Mouse (Mus musculus) liver, adult 2 months (tissue): ENCODE data around the gene C330007P06Rik. TPM values are rescaled to one million over a fixed set of nuclear protein-coding genes. Genes with fewer than 3 reads are reported as not detected.

Source experiments
- DNase-seq: peaks from one replicate; pipeline ENCODE4 v3.0.0-alpha.2; 2011; ENCODE audit warnings: low read depth, low spot score; ENCODE audit errors: extremely low read depth
- H3K27ac ChIP-seq: fragments of 200-500 bp; replicated peaks from 2 replicates; pipeline ENCODE4 v1.5.1; 2012; ENCODE audit warnings: low read depth, mild to moderate bottlenecking, control low read depth, inconsistent platforms, low read length; ENCODE audit not compliant: insufficient read depth
- H3K27me3 ChIP-seq: fragments of 200-500 bp; 2 replicates; pipeline ENCODE4 v1.6.1; 2012; ENCODE audit warnings: mild to moderate bottlenecking, moderate library complexity, low read length, inconsistent platforms; ENCODE audit not compliant: control insufficient read depth, insufficient read depth
- H3K36me3 ChIP-seq: fragments of 200-500 bp; 2 replicates; pipeline ENCODE4 v1.6.1; 2012; ENCODE audit warnings: low read length, inconsistent platforms; ENCODE audit not compliant: control insufficient read depth, insufficient read depth
- H3K4me1 ChIP-seq: fragments of 200-500 bp; 2 replicates; pipeline ENCODE4 v1.6.1; 2011; ENCODE audit warnings: low read length; ENCODE audit not compliant: control insufficient read depth, insufficient read depth
- H3K4me3 ChIP-seq: fragments of 200-500 bp; 2 replicates; pipeline ENCODE4 v1.5.1; 2011; ENCODE audit warnings: low read depth, mild to moderate bottlenecking, control low read depth, low read length, moderate library complexity; ENCODE audit not compliant: insufficient read depth
- H3K79me2 ChIP-seq: fragments of 200-500 bp; 2 replicates; pipeline ENCODE4 v1.6.1; 2012; ENCODE audit warnings: inconsistent platforms, mild to moderate bottlenecking, low read length, moderate library complexity; ENCODE audit not compliant: control insufficient read depth, insufficient read depth
- H3K9ac ChIP-seq: fragments of 200-500 bp; 2 replicates; pipeline ENCODE4 v1.6.1; 2012; ENCODE audit warnings: low read depth, mild to moderate bottlenecking, control low read depth, inconsistent platforms, low read length
- CTCF ChIP-seq: fragments of 200-500 bp; IDR thresholded peaks from 2 replicates; pipeline ENCODE4 v1.5.1; 2011; ENCODE audit warnings: low read depth, low read length, control low read depth
- POLR2A ChIP-seq: fragments of 200-500 bp; IDR thresholded peaks from 2 replicates; pipeline ENCODE4 v1.6.1; 2011; ENCODE audit warnings: low read length, control low read depth; ENCODE audit not compliant: insufficient read depth; ENCODE audit errors: extremely low read depth
- WGBS: fragments of 180-500 bp; shearing (Covaris S2); methylation state at CpG from one replicate; pipeline ENCODE4 v1.1.7; 2018; 5-methylcytosine and 5-hydroxymethylcytosine counted together
- polyA plus RNA-seq: library from polyadenylated mRNA; depleted of rRNA; stranded (reverse); fragments of >200 nt; gene quantifications from 2 replicates; pipeline ENCODE4 v1.2.3, GENCODE M21; 2012; rRNA removed
- total RNA-seq: library from RNA; depleted of rRNA; stranded (reverse); fragments of >200 nt; gene quantifications from 2 replicates; pipeline ENCODE4 v1.2.3, GENCODE M21; 2014; rRNA removed

C330007P06Rik gene
- total and polyA plus RNA-seq, 2 experiments: 9.4 to 30.5 TPM

- WGBS: 15% methylated on average over 5 of the region's 5 CpGs
These were observed 79.3 kb downstream of the C330007P06Rik start for GRCm38 (mm10) chrX:36794571-36794970.

GRCm38 (mm10) chrX:36789360-36789759, 84.6 kb downstream of the C330007P06Rik start:
- Histone ChIP-seq H3K79me2 (no peaks in the 10 kb centered on the region), H3K36me3 (no peaks in the 10 kb centered on the region), H3K27me3 (no peaks in the 10 kb centered on the region), H3K4me3 (no peak overlapping the region), H3K4me1 (no peaks in the 10 kb centered on the region; the same call in 1 of the 2 replicates), H3K9ac (no peak overlapping the region), H3K27ac (no peak overlapping the region)
- TF ChIP-seq POLR2A (no peak), CTCF (no peak)
- DNase-seq: no peak
- 56% methylated on average over 4 of the region's 4 CpGs for WGBS

More at GRCm38 (mm10) chrX:36794571-36794970, 79.3 kb downstream of the C330007P06Rik start:
- no peaks in the 10 kb centered on the region for H3K79me2 ChIP-seq
- no peaks in the 10 kb centered on the region for H3K27me3 ChIP-seq
- H3K4me1 ChIP-seq: peaks cover 2% of the 10 kb centered on the region; the same call in 1 of the 2 replicates
- TF ChIP-seq POLR2A: no peak
- TF ChIP-seq CTCF: peak; percentile 33
- H3K27ac ChIP-seq: peak overlapping the region; percentile 84
- H3K4me3 ChIP-seq: no peak overlapping the region
- peak; percentile 74 for DNase-seq
- peak overlapping the region; percentile 53; the same call in 1 of the 2 replicates for H3K9ac ChIP-seq
- peaks cover 13% of the 10 kb centered on the region for H3K36me3 ChIP-seq

- Histone ChIP-seq H3K4me1 (no peaks in the 10 kb centered on the region), H3K4me3 (no peak overlapping the region), H3K27ac (no peak overlapping the region), H3K9ac (no peak overlapping the region), H3K79me2 (no peaks in the 10 kb centered on the region), H3K36me3 (no peaks in the 10 kb centered on the region), H3K27me3 (no peaks in the 10 kb centered on the region)
- DNase-seq: peak; percentile 58
- TF ChIP-seq POLR2A: no peak
- TF ChIP-seq CTCF: no peak
- 36% methylated on average over 4 of the region's 4 CpGs for WGBS
These were observed 96.2 kb downstream of the C330007P06Rik start for GRCm38 (mm10) chrX:36777694-36778093.

- WGBS: 89% methylated on average over 5 of the region's 5 CpGs
- Histone ChIP-seq H3K27ac (no peak overlapping the region), H3K79me2 (no peaks in the 10 kb centered on the region), H3K4me1 (no peaks in the 10 kb centered on the region), H3K4me3 (no peak overlapping the region), H3K9ac (no peak overlapping the region), H3K36me3 (no peaks in the 10 kb centered on the region), H3K27me3 (no peaks in the 10 kb centered on the region)
- no peak for DNase-seq
- TF ChIP-seq CTCF: no peak
- no peak for TF ChIP-seq POLR2A
These were observed 98.4 kb downstream of the C330007P06Rik start for GRCm38 (mm10) chrX:36775520-36775919.

Other genes with a start within 250 kb of the C330007P06Rik start
- 1.5 and 1.9 TPM in 2 replicates for gene Akap17b, start 228.7 kb downstream of the C330007P06Rik start, total RNA-seq
- gene Akap17b, start 228.7 kb downstream of the C330007P06Rik start, polyA plus RNA-seq: 0.48 and 0.55 TPM in 2 replicates
- gene Slc25a43, start 130.5 kb downstream of the C330007P06Rik start, total RNA-seq: 0.18 and 0.20 TPM in 2 replicates
- gene Slc25a43, start 130.5 kb downstream of the C330007P06Rik start, polyA plus RNA-seq: 0.09 and 0.24 TPM in 2 replicates
- gene Slc25a5, start 78.5 kb downstream of the C330007P06Rik start, total RNA-seq: 748 and 759 TPM in 2 replicates
- gene Slc25a5, start 78.5 kb downstream of the C330007P06Rik start, polyA plus RNA-seq: 693 and 735 TPM in 2 replicates
- gene Ube2a, start 211 bp downstream of the C330007P06Rik start, total RNA-seq: 12.2 and 17.5 TPM in 2 replicates
- gene Ube2a, start 211 bp downstream of the C330007P06Rik start, polyA plus RNA-seq: 21.9 and 25.9 TPM in 2 replicates
- gene Nkrf, start 28.8 kb upstream of the C330007P06Rik start, total RNA-seq: 1.5 and 1.6 TPM in 2 replicates
- 0.39 TPM in 2 replicates for gene Nkrf, start 28.8 kb upstream of the C330007P06Rik start, polyA plus RNA-seq
- gene Sept6, start 117.7 kb upstream of the C330007P06Rik start, total RNA-seq: 0.55 and 1.9 TPM in 2 replicates
- gene Sept6, start 117.7 kb upstream of the C330007P06Rik start, polyA plus RNA-seq: 1.1 and 1.2 TPM in 2 replicates
- gene Sowahd, start 174.7 kb upstream of the C330007P06Rik start, total RNA-seq: not detected in 2 replicates
- gene Sowahd, start 174.7 kb upstream of the C330007P06Rik start, polyA plus RNA-seq: not detected in 2 replicates
- gene Rpl39, start 211.3 kb upstream of the C330007P06Rik start, total RNA-seq: 175 and 207 TPM in 2 replicates
- gene Rpl39, start 211.3 kb upstream of the C330007P06Rik start, polyA plus RNA-seq: 35.1 and 37.0 TPM in 2 replicates
- gene Upf3b, start 236.2 kb upstream of the C330007P06Rik start, total RNA-seq: 4.6 and 5.7 TPM in 2 replicates
- 1.4 and 2.2 TPM in 2 replicates for gene Upf3b, start 236.2 kb upstream of the C330007P06Rik start, polyA plus RNA-seq